Mouse (Mus musculus): ENCODE results near the gene Foxb2. TPM values are rescaled to one million over a fixed set of nuclear protein-coding genes. Genes with fewer than 3 reads are reported as not detected.

The Foxb2 gene
- not detected in 4 replicates for total RNA-seq (2023; ENCODE audit: inconsistent age)

DNA sequence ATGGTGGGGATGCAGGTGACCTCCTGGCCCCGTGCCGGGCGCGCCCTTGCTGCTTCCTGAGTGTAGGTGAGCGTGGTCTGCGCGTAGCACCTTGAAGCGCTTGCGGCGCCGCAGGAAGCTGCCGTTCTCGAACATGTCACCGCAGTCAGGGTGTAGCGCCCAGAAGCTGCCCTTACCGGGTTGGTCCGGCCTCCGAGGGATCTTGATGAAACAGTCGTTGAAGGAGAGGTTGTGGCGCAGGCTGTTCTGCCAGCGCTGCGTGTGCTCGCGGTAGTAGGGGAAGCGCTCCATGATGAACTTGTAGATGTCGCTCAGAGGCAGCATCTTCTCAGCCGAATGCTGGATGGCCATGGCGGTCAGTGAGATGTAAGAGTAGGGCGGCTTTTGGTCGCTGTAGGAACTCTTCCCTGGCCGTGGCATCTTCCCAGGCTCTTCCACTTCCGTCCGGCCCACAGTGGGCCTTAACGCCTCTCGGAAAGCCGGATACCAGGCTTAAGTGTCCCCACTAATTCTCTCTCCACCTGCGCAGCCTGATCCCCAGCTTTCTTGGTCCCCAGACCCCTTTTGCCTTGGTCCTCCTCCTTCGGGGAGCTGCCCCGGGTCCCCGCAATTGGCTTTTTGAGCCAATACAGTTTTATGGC, at the start of gene Foxb2:
Foxb2 (minus strand) TSS at position 585 of the 641 bp plus-strand sequence.

Other genes with a start within 250 kb of the Foxb2 start
- gene Vps13a, start 92.9 kb downstream of the Foxb2 start, total RNA-seq (2023; ENCODE audit: inconsistent age): 72.8 to 88.8 TPM (median 80.4 TPM) in 4 replicates
- 0.10 TPM in 1 of 4 replicates, not detected in the others for gene Prune2, start 82.3 kb upstream of the Foxb2 start, total RNA-seq (2023; ENCODE audit: inconsistent age)